Mouse (Mus musculus) MEL (cell line): ENCODE measurements around the gene Cyp27a1. TPM values are rescaled to one million over a fixed set of nuclear protein-coding genes. Genes with fewer than 3 reads are reported as not detected.

ENCODE experiments used
- DNase-seq: peaks from one replicate; pipeline ENCODE4 v3.0.0; 2011; ENCODE audit warnings: low read depth, low spot score
- H3K27ac ChIP-seq: 2 replicates; pipeline ENCODE4 v1.5.1; 2012; ENCODE audit warnings: low read depth, mild to moderate bottlenecking, control low read depth, low read length, moderate library complexity; ENCODE audit not compliant: control insufficient read depth
- H3K27me3 ChIP-seq, 2 experiments: fragments of 150-350 bp in 1 of 2; sonication (generic) in 1 of 2; 2 replicates each; pipeline ENCODE4 v1.6.1; 2012; ENCODE audit warnings: low read length in 2 of 2, mild to moderate bottlenecking in 2 of 2, improper control_type of control experiment in 1 of 2, moderate library complexity in 1 of 2; ENCODE audit not compliant: insufficient read depth in 2 of 2, control insufficient read depth in 1 of 2
- H3K36me3 ChIP-seq, 2 experiments: 2 replicates each; pipeline ENCODE4 v1.6.1; 2012 to 2014; ENCODE audit warnings: low read length in 2 of 2, improper control_type of control experiment in 1 of 2, inconsistent platforms in 1 of 2, mild to moderate bottlenecking in 1 of 2; ENCODE audit not compliant: insufficient read depth in 2 of 2, control insufficient read depth in 1 of 2
- H3K4me1 ChIP-seq, 2 experiments: fragments of 150-350 bp in 1 of 2; sonication (generic) in 1 of 2; 2 replicates each; pipeline ENCODE4 v1.6.1; 2012; ENCODE audit warnings: low read length in 2 of 2, improper control_type of control experiment in 1 of 2, mild to moderate bottlenecking in 1 of 2; ENCODE audit not compliant: insufficient read depth in 2 of 2, control insufficient read depth in 1 of 2
- H3K4me3 ChIP-seq, 2 experiments: fragments of 150-350 bp in 1 of 2; sonication (generic) in 1 of 2; 2 replicates each; pipeline ENCODE4 v1.5.1; 2012; ENCODE audit warnings: low read depth in 2 of 2, low read length in 2 of 2, mild to moderate bottlenecking in 2 of 2, moderate library complexity in 2 of 2, control low read depth in 1 of 2, improper control_type of control experiment in 1 of 2; ENCODE audit not compliant: control insufficient read depth in 1 of 2, insufficient read depth in 1 of 2
- H3K79me2 ChIP-seq: 2 replicates; pipeline ENCODE4 v1.6.1; 2012; ENCODE audit warnings: mild to moderate bottlenecking, low read length, moderate library complexity; ENCODE audit not compliant: control insufficient read depth, poor library complexity, insufficient read depth
- H3K9ac ChIP-seq: 2 replicates; pipeline ENCODE4 v1.6.1; 2012; ENCODE audit warnings: low read depth, mild to moderate bottlenecking, control low read depth, low read length, moderate library complexity; ENCODE audit not compliant: control insufficient read depth, poor library complexity, severe bottlenecking
- H3K9me3 ChIP-seq: fragments of 150-350 bp; sonication (generic); replicated peaks from 2 replicates; pipeline ENCODE4 v1.6.1; 2012; ENCODE audit warnings: mild to moderate bottlenecking, low read length, improper control_type of control experiment, moderate library complexity; ENCODE audit not compliant: insufficient read depth
- BHLHE40 ChIP-seq: IDR thresholded peaks from 2 replicates; pipeline ENCODE4 v1.6.1; 2012; ENCODE audit warnings: low read depth, mild to moderate bottlenecking, inconsistent platforms, low read length, improper control_type of control experiment, borderline replicate concordance
- CHD1 ChIP-seq: IDR thresholded peaks from 2 replicates; pipeline ENCODE4 v1.6.1; 2012; ENCODE audit warnings: low read depth, mild to moderate bottlenecking, inconsistent platforms, low read length, improper control_type of control experiment
- CTCF ChIP-seq, 3 experiments: IDR thresholded peaks in 2 of 3; conservative IDR thresholded peaks in 1 of 3; 2 replicates each; pipeline ENCODE4 v1.5.1; 2011 to 2012; ENCODE audit warnings: low read length in 3 of 3, low read depth in 2 of 3, mild to moderate bottlenecking in 2 of 3, improper control_type of control experiment in 1 of 3, inconsistent platforms in 1 of 3, mixed read lengths in 1 of 3, moderate library complexity in 1 of 3; ENCODE audit not compliant: control insufficient read depth in 1 of 3, insufficient read depth in 1 of 3, poor library complexity in 1 of 3, severe bottlenecking in 1 of 3
- EP300 ChIP-seq, 2 experiments: IDR thresholded peaks; 2 replicates each; pipeline ENCODE4 v1.6.1; 2011; ENCODE audit warnings: improper control_type of control experiment in 2 of 2, low read length in 2 of 2, low read depth in 1 of 2, mild to moderate bottlenecking in 1 of 2
- ETS1 ChIP-seq: IDR thresholded peaks from 2 replicates; pipeline ENCODE4 v1.6.1; 2012; ENCODE audit warnings: low read depth, mild to moderate bottlenecking, inconsistent platforms, low read length, improper control_type of control experiment, moderate library complexity
- GATA1 ChIP-seq: IDR thresholded peaks from 2 replicates; pipeline ENCODE4 v1.6.1; 2011; ENCODE audit warnings: low read depth, low read length, improper control_type of control experiment
- HCFC1 ChIP-seq: IDR thresholded peaks from 2 replicates; pipeline ENCODE4 v1.6.1; 2012; ENCODE audit warnings: low read depth, mild to moderate bottlenecking, inconsistent platforms, low read length, improper control_type of control experiment, moderate library complexity
- JUND ChIP-seq: IDR thresholded peaks from 2 replicates; pipeline ENCODE4 v1.6.1; 2011; ENCODE audit warnings: low read depth, mild to moderate bottlenecking, improper control_type of control experiment, low read length
- KAT2A ChIP-seq: conservative IDR thresholded peaks from 2 replicates; pipeline ENCODE4 v1.6.1; 2012; ENCODE audit warnings: low read depth, low read length, improper control_type of control experiment, inconsistent platforms
- MEF2A ChIP-seq: IDR thresholded peaks from 2 replicates; pipeline ENCODE4 v1.6.1; 2014; ENCODE audit warnings: low read depth, mild to moderate bottlenecking, inconsistent platforms, low read length, improper control_type of control experiment; ENCODE audit not compliant: poor library complexity, insufficient replicate concordance, severe bottlenecking; ENCODE audit errors: extremely low read depth
- MYB ChIP-seq: IDR thresholded peaks from 2 replicates; pipeline ENCODE4 v1.6.1; 2011; ENCODE audit warnings: mild to moderate bottlenecking, low read depth, low read length, improper control_type of control experiment
- MYC ChIP-seq: IDR thresholded peaks from 2 replicates; pipeline ENCODE4 v1.6.1; 2011; ENCODE audit warnings: low read depth, mild to moderate bottlenecking, low read length, improper control_type of control experiment, moderate library complexity
- NELFE ChIP-seq: IDR thresholded peaks from 2 replicates; pipeline ENCODE4 v1.6.1; 2011; ENCODE audit warnings: low read depth, low read length, improper control_type of control experiment
- POLR2AphosphoS5 ChIP-seq: IDR thresholded peaks from 2 replicates; pipeline ENCODE4 v1.6.1; 2012; ENCODE audit warnings: low read depth, borderline replicate concordance, mild to moderate bottlenecking, inconsistent platforms, low read length, moderate library complexity, mixed read lengths
- RAD21 ChIP-seq: IDR thresholded peaks from 2 replicates; pipeline ENCODE4 v1.6.1; 2011; ENCODE audit warnings: mild to moderate bottlenecking, low read depth, low read length, improper control_type of control experiment
- SIN3A ChIP-seq: IDR thresholded peaks from 2 replicates; pipeline ENCODE4 v1.6.1; 2012; ENCODE audit warnings: low read length, improper control_type of control experiment, inconsistent platforms
- SMC3 ChIP-seq: IDR thresholded peaks from 2 replicates; pipeline ENCODE4 v1.6.1; 2011; ENCODE audit warnings: low read depth, low read length, improper control_type of control experiment
- TAL1 ChIP-seq: IDR thresholded peaks from 2 replicates; pipeline ENCODE4 v1.6.1; 2012; ENCODE audit warnings: mild to moderate bottlenecking, inconsistent platforms, low read length, moderate library complexity, mixed read lengths
- TBP ChIP-seq: IDR thresholded peaks from 2 replicates; pipeline ENCODE4 v1.8.0; 2011; ENCODE audit warnings: low read depth, low read length, improper control_type of control experiment
- TCF12 ChIP-seq: IDR thresholded peaks from 2 replicates; pipeline ENCODE4 v1.6.1; 2014; ENCODE audit warnings: low read depth, mild to moderate bottlenecking, inconsistent platforms, low read length, improper control_type of control experiment, moderate library complexity
- UBTF ChIP-seq: IDR thresholded peaks from 2 replicates; pipeline ENCODE4 v1.6.1; 2012; ENCODE audit warnings: low read depth, mild to moderate bottlenecking, inconsistent platforms, low read length, improper control_type of control experiment, moderate library complexity, borderline replicate concordance; ENCODE audit not compliant: insufficient read depth
- ZKSCAN1 ChIP-seq: IDR thresholded peaks from 2 replicates; pipeline ENCODE4 v1.6.1; 2012; ENCODE audit warnings: low read depth, mild to moderate bottlenecking, inconsistent platforms, low read length, improper control_type of control experiment, moderate library complexity
- ZNF384 ChIP-seq: IDR thresholded peaks from 2 replicates; pipeline ENCODE4 v1.6.1; 2012; ENCODE audit warnings: low read depth, mild to moderate bottlenecking, inconsistent platforms, low read length, improper control_type of control experiment
- polyA plus RNA-seq, 2 experiments: library from polyadenylated mRNA; stranded (reverse) in 1 of 2; unstranded in 1 of 2; fragments of >175 nt in 1 of 2; fragments of >200 nt in 1 of 2; gene quantifications; 2 replicates each; pipeline versions ENCODE4 v1.2.1 to v1.2.4; 2012; ENCODE audit warnings: low replicate concordance in 2 of 2, low read depth in 1 of 2; ENCODE audit not compliant: insufficient read length in 2 of 2, insufficient read depth in 1 of 2, missing spikeins in 1 of 2
- total RNA-seq: library from RNA; depleted of rRNA; stranded (reverse); fragments of 300-350 nt; gene quantifications from 2 replicates; pipeline ENCODE4 v1.2.3, GENCODE M21; 2012

Cyp27a1 gene
- total and polyA plus RNA-seq, 3 experiments = not detected

DNA sequence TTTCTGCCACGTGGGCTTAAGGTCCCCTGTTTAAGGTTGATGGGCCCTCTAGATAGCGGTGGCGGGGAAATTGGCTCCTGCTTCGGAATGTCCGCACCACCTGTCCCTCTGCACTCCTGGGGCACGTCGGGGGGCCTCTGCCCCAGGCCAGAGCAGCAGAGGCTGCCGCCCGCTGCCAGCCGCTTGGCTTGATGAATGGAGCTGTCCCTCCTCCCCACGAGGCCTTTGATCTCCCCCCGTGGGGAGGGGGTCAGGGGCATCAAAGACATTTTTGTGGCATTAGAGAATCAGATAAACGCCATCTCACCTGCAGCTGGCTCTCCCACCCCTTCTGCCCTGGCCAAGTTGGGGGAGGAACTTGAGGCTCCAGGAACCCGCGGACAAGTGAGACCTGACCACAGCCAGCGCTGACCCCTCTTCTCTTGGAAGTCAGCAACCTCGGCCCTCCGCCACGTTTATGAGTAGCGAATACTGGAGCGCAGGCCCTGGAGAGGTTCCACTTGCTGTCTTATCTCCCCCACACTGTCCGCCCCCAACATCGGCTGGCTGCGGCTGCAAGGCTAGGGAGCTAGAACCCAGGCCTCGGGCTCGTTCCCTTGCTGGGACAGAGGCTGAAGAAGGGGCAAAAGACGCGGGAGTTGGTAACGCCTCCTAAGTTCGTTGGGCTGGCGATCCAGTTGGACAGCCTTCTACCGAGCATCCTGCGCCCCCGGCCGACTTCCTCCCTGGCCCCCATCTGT lies 57.5 kb downstream of the Cyp27a1 start:
- Histone ChIP-seq H3K9ac (no peak overlapping the region), H3K36me3 (no peaks in the 10 kb centered on the region), H3K9me3 (no peaks in the 10 kb centered on the region), H3K4me1 (peaks cover 0 to 13% of the 10 kb centered on the region in 2 experiments; a peak in 1 of 4 replicates), H3K27ac (no peak overlapping the region), H3K79me2 (no peaks in the 10 kb centered on the region), H3K4me3 (no peak overlapping the region), H3K27me3 (no peaks in the 10 kb centered on the region)
- no peak for DNase-seq
- no peak for TF ChIP-seq MEF2A
- TF ChIP-seq TBP = no peak
- TF ChIP-seq TCF12 = no peak
- TF ChIP-seq MYB = no peak
- TF ChIP-seq ZKSCAN1 = no peak
- TF ChIP-seq ETS1 = no peak
- TF ChIP-seq JUND = no peak
- no peak for TF ChIP-seq TAL1
- no peak for TF ChIP-seq SMC3
- TF ChIP-seq MYC = no peak
- no peak for TF ChIP-seq SIN3A
- no peak for TF ChIP-seq POLR2AphosphoS5

GRCm38 (mm10) chr1:74771467-74771844 lies 58.1 kb downstream of the Cyp27a1 start:
- Histone ChIP-seq H3K4me3 (no peak overlapping the region), H3K4me1 (peaks cover 0 to 13% of the 10 kb centered on the region in 2 experiments; a peak in 1 of 4 replicates), H3K79me2 (no peaks in the 10 kb centered on the region), H3K36me3 (no peaks in the 10 kb centered on the region), H3K27me3 (no peaks in the 10 kb centered on the region), H3K27ac (no peak overlapping the region), H3K9me3 (no peaks in the 10 kb centered on the region), H3K9ac (no peak overlapping the region)
- TF ChIP-seq UBTF = no peak
- no peak for TF ChIP-seq MEF2A
- no peak for TF ChIP-seq EP300 (IDR thresholded peaks at IDR 0.05; ENCODE audit: low read depth in 1 of 2, low read length in 2 of 2)
- TF ChIP-seq BHLHE40 = no peak
- no peak for TF ChIP-seq NELFE
- no peak for TF ChIP-seq POLR2AphosphoS5
- no peak for TF ChIP-seq RAD21
- TF ChIP-seq TAL1 = no peak
- TF ChIP-seq SIN3A = no peak
- TF ChIP-seq CTCF (IDR thresholded peaks at IDR 0.05 in 2 of 3, conservative IDR thresholded peaks at IDR 0.05 in 1 of 3; ENCODE audit: control insufficient read depth in 1 of 3, insufficient read depth in 1 of 3, low read depth in 2 of 3, low read length in 3 of 3, poor library complexity in 1 of 3, severe bottlenecking in 1 of 3) = no peak
- TF ChIP-seq KAT2A = no peak
- no peak for TF ChIP-seq ZNF384
- no peak for TF ChIP-seq GATA1
- TF ChIP-seq HCFC1 = no peak
- no peak for TF ChIP-seq CHD1
- DNase-seq = no peak
